Mouse (Mus musculus) forelimb bud, embryonic 11.5 days (tissue): Measurements from ENCODE around the gene Col5a1.

Experiments
- DNase-seq: peaks from one replicate; pipeline ENCODE4 v3.0.0-alpha.2; 2012; ENCODE audit warnings: low read depth, low spot score

Col5a1 gene

DNA sequence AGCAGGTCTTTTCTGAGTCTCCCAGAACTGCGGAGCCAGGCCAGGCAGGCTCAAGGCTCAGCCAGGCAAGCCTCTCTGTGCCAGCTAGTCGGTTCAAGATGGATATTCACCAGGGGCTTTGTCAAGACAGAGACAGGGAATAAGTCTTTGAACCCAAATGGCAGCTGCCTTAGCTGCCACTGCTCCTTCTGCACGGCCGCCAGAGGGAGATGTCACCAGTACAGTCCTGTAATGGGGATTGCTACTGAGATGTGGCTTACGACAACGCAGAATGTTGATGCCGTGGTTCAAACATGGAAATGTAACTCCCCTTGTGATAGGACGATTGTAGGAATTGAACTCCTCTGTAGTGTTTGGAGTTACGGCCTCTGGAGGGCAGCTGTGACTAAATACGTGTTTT, 199.9 kb downstream of the Col5a1 start:
- no peak for DNase-seq

DNA sequence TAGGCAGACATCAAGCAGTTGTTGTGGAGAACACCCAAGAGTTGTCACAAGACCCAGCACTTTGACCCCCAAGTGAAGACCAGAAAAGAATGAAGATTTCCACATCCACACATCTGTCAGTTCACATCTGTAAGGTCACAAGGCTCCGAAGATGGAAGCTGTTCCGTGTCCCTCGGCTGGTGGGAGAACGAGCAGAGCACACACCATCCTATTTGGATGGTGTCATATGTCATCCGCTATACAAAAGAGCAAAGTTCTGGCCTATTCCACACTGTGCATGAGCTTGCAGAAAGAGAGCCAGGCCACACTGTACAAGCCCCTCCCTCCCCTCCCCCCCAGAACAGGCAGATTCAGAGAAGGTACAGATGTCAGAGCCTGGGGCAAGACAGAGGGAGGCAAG, 202.9 kb downstream of the Col5a1 start:
- peak; percentile 14 for DNase-seq
